Mouse (Mus musculus) liver, embryonic 11.5 days (tissue): ENCODE measurements around the gene Proser3. TPM values are rescaled to one million over a fixed set of nuclear protein-coding genes. Genes with fewer than 3 reads are reported as not detected.
A peak's percentile ranks its signal among the peaks of the same experiment; 100 is the strongest.

Source experiments
- ATAC-seq: fragments of 200-750 bp; cut with Nextera tagmentation; replicated peaks from 2 replicates; pipeline ENCODE4 v1.8.0; 2017; ENCODE audit warnings: moderate number of reproducible peaks, mild to moderate bottlenecking, moderate TSS enrichment, moderate library complexity; ENCODE audit not compliant: low FRiP score
- DNase-seq: peaks from one replicate; pipeline ENCODE4 v3.0.0-alpha.2; 2017; ENCODE audit warnings: low spot score
- H3K27ac ChIP-seq: fragments of 300-500 bp; sonication (generic); 2 replicates; pipeline ENCODE4 v1.5.1; 2014; ENCODE audit warnings: mild to moderate bottlenecking, low read depth, low read length, control low read depth
- H3K27me3 ChIP-seq: fragments of 300-500 bp; sonication (generic); replicated peaks from 2 replicates; pipeline ENCODE4 v1.6.1; 2014; ENCODE audit warnings: low read length, mixed read lengths; ENCODE audit not compliant: control insufficient read depth, insufficient read depth
- H3K36me3 ChIP-seq: fragments of 300-500 bp; sonication (generic); 2 replicates; pipeline ENCODE4 v1.6.1; 2014; ENCODE audit warnings: mild to moderate bottlenecking, low read length, moderate library complexity, mixed read lengths; ENCODE audit not compliant: control insufficient read depth, insufficient read depth
- H3K4me1 ChIP-seq: fragments of 300-500 bp; sonication (generic); replicated peaks from 2 replicates; pipeline ENCODE4 v1.6.1; 2014; ENCODE audit warnings: low read length, mixed read lengths; ENCODE audit not compliant: control insufficient read depth, insufficient read depth
- H3K4me2 ChIP-seq: fragments of 300-500 bp; sonication (generic); 2 replicates; pipeline ENCODE4 v1.6.1; 2014; ENCODE audit warnings: mild to moderate bottlenecking, control low read depth, moderate library complexity
- H3K4me3 ChIP-seq: fragments of 300-500 bp; sonication (generic); 2 replicates; pipeline ENCODE4 v1.5.1; 2014; ENCODE audit warnings: low read depth, low read length, control low read depth
- H3K9ac ChIP-seq: fragments of 300-500 bp; sonication (generic); 2 replicates; pipeline ENCODE4 v1.6.1; 2014; ENCODE audit warnings: low read depth, low read length, control low read depth
- H3K9me3 ChIP-seq: fragments of 300-500 bp; sonication (generic); 2 replicates; pipeline ENCODE4 v1.6.1; 2016; ENCODE audit warnings: low read length, inconsistent platforms, mixed read lengths; ENCODE audit not compliant: control insufficient read depth
- WGBS: fragments of 180-500 bp; shearing (Covaris S2); extraction: QIAGEN DNeasy Blood & Tissue Kit; methylation state at CpG from one replicate; pipeline ENCODE4 v1.1.7; 2014; 5-methylcytosine and 5-hydroxymethylcytosine counted together
- polyA plus RNA-seq: library from polyadenylated mRNA; unstranded; fragments of >200 nt; fragmentation: Nextera tagmentation; extraction: Ambion mirVana; gene quantifications from 2 replicates; pipeline ENCODE4 v1.2.1, GENCODE M21; 2014

Gene Proser3
- polyA plus RNA-seq, 1 experiment from 2014 or later = 13.0 TPM

DNA sequence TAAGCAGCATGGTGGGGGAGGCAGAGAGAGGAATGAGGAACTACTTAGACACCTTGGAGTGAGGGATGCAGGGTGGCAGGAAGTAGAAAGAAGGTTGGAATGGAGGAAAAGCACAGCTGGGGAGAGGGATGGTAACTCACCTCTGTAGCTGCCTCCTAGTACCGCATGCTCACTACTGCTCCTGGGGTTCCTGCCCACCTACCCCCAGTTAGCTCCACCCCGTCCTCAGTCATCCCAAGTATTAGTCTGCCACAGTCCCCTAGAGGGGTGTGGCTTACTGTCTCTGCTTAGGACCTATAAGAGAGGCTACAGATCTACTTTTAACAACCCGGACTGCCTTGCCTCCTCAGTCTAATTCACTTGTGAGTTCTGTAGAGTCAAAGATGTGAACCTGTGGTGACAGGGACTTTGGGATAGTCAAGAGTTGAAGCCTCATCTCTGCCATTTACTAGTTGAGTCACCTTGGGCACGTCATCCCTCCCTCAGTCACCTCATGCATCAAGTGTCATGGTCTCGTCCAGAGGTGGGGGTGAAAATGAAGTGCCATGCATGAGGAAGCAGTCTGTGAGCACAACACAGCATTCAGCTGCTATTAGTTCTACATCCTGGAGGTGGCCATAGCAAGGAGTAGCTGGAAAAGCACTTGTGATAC is 40.8 kb upstream of the Proser3 start:
- H3K4me1 ChIP-seq = peaks cover 6% of the 10 kb centered on the region
- H3K9ac ChIP-seq = no peak overlapping the region
- WGBS = 48% methylated on average over 5 of the region's 5 CpGs
- H3K4me2 ChIP-seq = no peak overlapping the region
- no peaks in the 10 kb centered on the region for H3K27me3 ChIP-seq
- H3K4me3 ChIP-seq = no peak overlapping the region
- ATAC-seq (no peak), DNase-seq (no peak)
- H3K27ac ChIP-seq = no peak overlapping the region
- no peaks in the 10 kb centered on the region for H3K9me3 ChIP-seq
- H3K36me3 ChIP-seq = no peaks in the 10 kb centered on the region

GRCm38 (mm10) chr7:30591605-30591951 is 39.5 kb upstream of the Proser3 start:
- no peak overlapping the region for H3K9ac ChIP-seq
- 64% methylated on average over 4 of the region's 4 CpGs for WGBS
- peaks cover 5% of the 10 kb centered on the region; the same call in 1 of the 2 replicates for H3K36me3 ChIP-seq
- H3K4me2 ChIP-seq = no peak overlapping the region
- peaks cover 11% of the 10 kb centered on the region for H3K4me1 ChIP-seq
- DNase-seq = no peak
- H3K27me3 ChIP-seq = no peaks in the 10 kb centered on the region
- H3K27ac ChIP-seq = no peak overlapping the region
- no peak overlapping the region for H3K4me3 ChIP-seq
- ATAC-seq = no peak
- no peaks in the 10 kb centered on the region for H3K9me3 ChIP-seq

DNA sequence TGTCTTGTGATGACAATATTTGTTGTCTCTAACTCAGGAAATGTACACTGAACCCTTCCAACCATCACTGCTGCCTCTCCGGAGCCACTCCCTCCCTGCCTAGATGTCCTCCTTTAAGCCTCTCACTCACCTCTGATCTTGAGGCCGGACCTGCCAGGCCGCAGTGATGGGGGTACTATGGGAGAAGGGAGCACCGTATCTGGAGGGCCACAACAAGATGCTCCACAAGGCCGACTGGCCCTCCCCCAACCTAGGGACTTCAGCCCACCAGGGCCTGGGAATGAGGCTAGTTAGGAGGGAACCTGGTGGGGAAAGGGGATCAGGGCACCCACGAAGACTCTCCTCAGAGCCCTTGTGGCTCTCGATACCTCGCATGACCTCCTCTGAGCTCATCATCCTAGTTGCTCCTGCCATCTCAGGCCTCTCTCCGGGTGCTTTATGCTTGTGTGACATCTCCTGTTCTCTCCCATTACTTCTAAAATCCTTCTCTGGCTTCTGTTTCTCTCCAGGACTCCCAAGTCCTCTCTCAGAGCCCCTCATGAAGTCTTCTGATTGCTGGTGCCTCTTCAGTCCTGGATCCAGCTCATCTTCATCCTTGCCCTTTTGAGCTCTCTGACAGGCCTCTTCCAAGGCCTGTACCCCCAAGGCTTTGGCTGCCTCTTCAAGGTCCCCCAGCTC is 39.0 kb upstream of the Proser3 start:
- Histone ChIP-seq H3K36me3 (peaks cover 8% of the 10 kb centered on the region; the same call in 1 of the 2 replicates), H3K9me3 (no peaks in the 10 kb centered on the region), H3K4me2 (no peak overlapping the region), H3K4me3 (no peak overlapping the region), H3K9ac (no peak overlapping the region), H3K27me3 (no peaks in the 10 kb centered on the region), H3K27ac (no peak overlapping the region), H3K4me1 (peaks cover 11% of the 10 kb centered on the region)
- ATAC-seq (no peak), DNase-seq (no peak)
- 82% methylated on average over 9 of the region's 9 CpGs for WGBS

- H3K36me3 ChIP-seq = peaks cover 16% of the 10 kb centered on the region; the same call in 1 of the 2 replicates
- peaks cover 11% of the 10 kb centered on the region for H3K4me1 ChIP-seq
- H3K9me3 ChIP-seq = no peaks in the 10 kb centered on the region
- peak overlapping the region; percentile 96 for H3K4me3 ChIP-seq
- H3K4me2 ChIP-seq = peak overlapping the region; percentile 63
- ATAC-seq (peak; percentile 54), DNase-seq (peak; percentile 84)
- no peaks in the 10 kb centered on the region for H3K27me3 ChIP-seq
- peak overlapping the region; percentile 91 for H3K27ac ChIP-seq
- H3K9ac ChIP-seq = peak overlapping the region; percentile 99
- 32% methylated on average over 39 of the region's 40 CpGs for WGBS
Observed at GRCm38 (mm10) chr7:30589435-30590301, 37.6 kb upstream of the Proser3 start.

DNA sequence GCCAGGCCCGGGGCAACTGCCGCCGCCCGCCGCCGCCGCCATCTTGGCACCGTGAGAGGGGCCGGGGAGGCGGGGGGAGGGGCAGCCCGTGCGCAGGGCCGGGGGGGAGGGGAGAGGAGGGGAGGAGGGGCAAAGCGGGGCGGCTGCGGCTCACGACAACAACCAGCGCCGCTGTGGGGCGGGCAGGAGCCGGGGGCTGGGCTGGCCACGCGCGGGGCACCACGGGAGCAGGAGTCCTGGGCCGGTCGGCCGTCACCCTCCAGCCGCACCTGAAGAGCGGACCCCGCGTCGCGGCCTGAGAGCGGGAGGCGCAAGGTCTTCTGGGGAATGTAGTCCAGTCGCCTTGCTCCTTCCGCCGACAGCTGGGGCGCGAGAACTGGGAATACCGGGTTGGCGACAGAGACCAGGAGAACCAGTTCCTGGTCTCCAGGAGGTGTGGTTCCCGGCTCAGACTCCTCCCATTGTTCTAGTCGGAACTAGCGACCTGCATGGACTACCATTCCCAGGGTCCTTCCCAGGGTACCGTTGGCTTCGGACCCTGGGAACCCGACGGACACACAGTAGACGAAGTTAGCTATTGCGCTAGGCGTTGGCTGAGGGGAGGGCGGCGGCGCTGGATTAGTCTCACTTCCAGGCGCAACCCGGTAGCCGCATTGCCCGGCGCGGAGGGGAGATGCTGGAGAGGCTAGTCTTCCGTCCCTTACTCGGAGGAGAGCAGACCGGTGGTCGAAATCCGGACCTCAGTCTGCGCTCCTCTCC is 36.8 kb upstream of the Proser3 start, which contains the start of gene Kmt2b:
TSS of gene Kmt2b (minus strand) at position 51 of the 759 bp plus-strand sequence.
- peak; percentile 93 for ATAC-seq
- DNase-seq = peak; percentile 98
- Histone ChIP-seq H3K27ac (peak within 1 kb of the TSS; percentile 91), H3K27me3 (no peaks in the 10 kb centered on the region), H3K36me3 (peaks cover 21% of the 10 kb centered on the region), H3K4me2 (peak within 1 kb of the TSS; percentile 83), H3K9me3 (no peaks in the 10 kb centered on the region), H3K4me3 (peak within 1 kb of the TSS; percentile 96), H3K9ac (peak within 1 kb of the TSS; percentile 99), H3K4me1 (peaks cover 11% of the 10 kb centered on the region)
- WGBS = under 1% methylated on average over 48 of the region's 68 CpGs

GRCm38 (mm10) chr7:30587842-30588667 is 36.0 kb upstream of the Proser3 start:
- Histone ChIP-seq H3K9ac (peak overlapping the region; percentile 99), H3K4me3 (peak overlapping the region; percentile 96), H3K27ac (peak overlapping the region; percentile 91), H3K4me2 (peak overlapping the region; percentile 83), H3K9me3 (no peaks in the 10 kb centered on the region), H3K36me3 (peaks cover 27% of the 10 kb centered on the region), H3K4me1 (peaks cover 11% of the 10 kb centered on the region), H3K27me3 (no peaks in the 10 kb centered on the region)
- peak; percentile 27 for ATAC-seq
- under 1% methylated on average over 52 of the region's 67 CpGs for WGBS
- peak; percentile 62 for DNase-seq

GRCm38 (mm10) chr7:30586455-30587020 is 34.4 kb upstream of the Proser3 start:
- no peak overlapping the region for H3K27ac ChIP-seq
- H3K4me1 ChIP-seq = peaks cover 11% of the 10 kb centered on the region
- DNase-seq (no peak), ATAC-seq (no peak)
- H3K4me2 ChIP-seq = peak overlapping the region; percentile 83
- H3K36me3 ChIP-seq = peaks cover 36% of the 10 kb centered on the region
- no peak overlapping the region for H3K9ac ChIP-seq
- H3K4me3 ChIP-seq = peak overlapping the region; percentile 96; the same call in 1 of the 2 replicates
- H3K27me3 ChIP-seq = no peaks in the 10 kb centered on the region
- no peaks in the 10 kb centered on the region for H3K9me3 ChIP-seq
- 90% methylated on average over 28 of the region's 28 CpGs for WGBS
